Mouse (Mus musculus) CH12.LX (cell line): ENCODE results near the gene Smpd1.

ENCODE experiments used
- CHD2 ChIP-seq: IDR thresholded peaks from 2 replicates; pipeline ENCODE4 v1.6.1; 2011; ENCODE audit warnings: low read length, improper control_type of control experiment
- CTCF ChIP-seq, 2 experiments: IDR thresholded peaks in 1 of 2; conservative IDR thresholded peaks in 1 of 2; 2 replicates each; pipeline ENCODE4 v1.5.1; 2011 to 2012; ENCODE audit warnings: low read depth in 2 of 2, low read length in 2 of 2, improper control_type of control experiment in 1 of 2, inconsistent platforms in 1 of 2, mild to moderate bottlenecking in 1 of 2, moderate library complexity in 1 of 2
- E2F4 ChIP-seq: IDR thresholded peaks from 2 replicates; pipeline ENCODE4 v1.6.1; 2011; ENCODE audit warnings: low read depth, low read length, improper control_type of control experiment; ENCODE audit not compliant: insufficient replicate concordance
- EP300 ChIP-seq: IDR thresholded peaks from 2 replicates; pipeline ENCODE4 v1.6.1; 2011; ENCODE audit warnings: low read length, improper control_type of control experiment
- ETS1 ChIP-seq: conservative IDR thresholded peaks from 2 replicates; pipeline ENCODE4 v1.6.1; 2012; ENCODE audit warnings: low read depth, mild to moderate bottlenecking, inconsistent platforms, low read length, improper control_type of control experiment, moderate library complexity
- HCFC1 ChIP-seq: IDR thresholded peaks from 2 replicates; pipeline ENCODE4 v1.6.1; 2012; ENCODE audit warnings: low read depth, mild to moderate bottlenecking, inconsistent platforms, low read length, improper control_type of control experiment
- JUND ChIP-seq: conservative IDR thresholded peaks from 2 replicates; pipeline ENCODE4 v1.6.1; 2011; ENCODE audit warnings: low read depth, low read length, improper control_type of control experiment
- MAFK ChIP-seq: IDR thresholded peaks from 2 replicates; pipeline ENCODE4 v1.6.1; 2011; ENCODE audit warnings: low read length, improper control_type of control experiment; ENCODE audit not compliant: insufficient replicate concordance
- MEF2A ChIP-seq: IDR thresholded peaks from 2 replicates; pipeline ENCODE4 v1.6.1; 2014; ENCODE audit warnings: low read depth, mild to moderate bottlenecking, inconsistent platforms, low read length, improper control_type of control experiment, borderline replicate concordance
- MXI1 ChIP-seq: IDR thresholded peaks from 2 replicates; pipeline ENCODE4 v1.6.1; 2011; ENCODE audit warnings: mild to moderate bottlenecking, low read depth, low read length, improper control_type of control experiment
- POLR2A ChIP-seq: IDR thresholded peaks from 2 replicates; pipeline ENCODE4 v1.6.1; 2011; ENCODE audit warnings: low read depth, mild to moderate bottlenecking, improper control_type of control experiment, low read length
- POLR2AphosphoS2 ChIP-seq: IDR thresholded peaks from 2 replicates; pipeline ENCODE4 v1.6.1; 2011; ENCODE audit warnings: low read depth, low read length, improper control_type of control experiment
- ZNF384 ChIP-seq: IDR thresholded peaks from 2 replicates; pipeline ENCODE4 v1.6.1; 2012; ENCODE audit warnings: low read depth, low read length, improper control_type of control experiment, inconsistent platforms

- TF ChIP-seq HCFC1: no peak
- no peak for TF ChIP-seq MEF2A
- no peak for TF ChIP-seq CTCF (conservative IDR thresholded peaks at IDR 0.05 in 1 of 2, IDR thresholded peaks at IDR 0.05 in 1 of 2; ENCODE audit: low read depth in 2 of 2, low read length in 2 of 2)
- TF ChIP-seq ZNF384: no peak
- TF ChIP-seq POLR2A: no peak
- no peak for TF ChIP-seq CHD2
- no peak for TF ChIP-seq POLR2AphosphoS2
- no peak for TF ChIP-seq EP300
- no peak for TF ChIP-seq E2F4
- TF ChIP-seq MXI1: no peak
- TF ChIP-seq ETS1: no peak
- no peak for TF ChIP-seq MAFK
- no peak for TF ChIP-seq JUND
Measured at GRCm38 (mm10) chr7:105556406-105556805, 2.2 kb downstream of the Smpd1 start.
